Mouse (Mus musculus): ENCODE measurements around the gene Lnx2.

GRCm38 (mm10) chr5:147055572-147056245, 20.7 kb downstream of the Lnx2 start:
- TF ChIP-seq POLR2A (IDR thresholded peaks at IDR 0.05; ENCODE audit: control insufficient read depth, extremely low read depth, insufficient read depth, low read length, poor library complexity) (no peak), CTCF (IDR thresholded peaks at IDR 0.05; ENCODE audit: borderline replicate concordance, control insufficient read depth, extremely low read depth, insufficient read depth, low read length, poor library complexity) (no peak)
